Mouse (Mus musculus) myocyte (in vitro differentiated cells): ENCODE measurements at regions not wholly inside any gene's neighbourhood (a gene's known extent, or its start where the extent isn't known, plus 50 kb on each side); places are given as distances from the start of the nearest gene placed in this dataset.

Source experiments
- H3K27me3 ChIP-seq: one replicate; pipeline ENCODE4 v1.6.1; 2011; ENCODE audit not compliant: control insufficient read depth, insufficient read depth, insufficient read length
- H3K36me3 ChIP-seq: one replicate; pipeline ENCODE4 v1.6.1; 2011; ENCODE audit not compliant: control insufficient read depth, insufficient read depth
- H3K4me2 ChIP-seq: one replicate; pipeline ENCODE4 v1.6.1; 2011; ENCODE audit warnings: low read depth, control low read depth
- H3K4me3 ChIP-seq: one replicate; pipeline ENCODE4 v1.5.1; 2011; ENCODE audit warnings: mild to moderate bottlenecking, control low read depth, moderate library complexity
- H3K79me2 ChIP-seq: one replicate; pipeline ENCODE4 v1.6.1; 2011; ENCODE audit not compliant: control insufficient read depth, insufficient read depth
- H3ac ChIP-seq: one replicate; pipeline ENCODE4 v1.6.1; 2011; ENCODE audit not compliant: control insufficient read depth, insufficient read length
- CEBPB ChIP-seq: IDR thresholded peaks from 2 replicates; pipeline ENCODE4 v1.6.1; 2011; ENCODE audit warnings: mild to moderate bottlenecking, moderate library complexity; ENCODE audit not compliant: poor library complexity, insufficient read depth, severe bottlenecking
- E2F4 ChIP-seq: IDR thresholded peaks from one replicate; pipeline ENCODE4 v1.6.1; 2011; ENCODE audit warnings: mild to moderate bottlenecking, control low read depth, moderate library complexity; ENCODE audit not compliant: insufficient read depth
- MAX ChIP-seq: IDR thresholded peaks from one replicate; pipeline ENCODE4 v1.6.1; 2011; ENCODE audit warnings: low read depth, mild to moderate bottlenecking, control low read depth
- MYOD1 ChIP-seq, 3 experiments: IDR thresholded peaks; one replicate each; pipeline ENCODE4 v1.6.1; 2011; ENCODE audit warnings: control low read depth in 2 of 3, low read depth in 2 of 3, mild to moderate bottlenecking in 2 of 3, moderate library complexity in 1 of 3; ENCODE audit not compliant: insufficient read length in 2 of 3, control insufficient read depth in 1 of 3
- MYOG ChIP-seq, 3 experiments: IDR thresholded peaks; one replicate each; pipeline ENCODE4 v1.6.1; 2011; ENCODE audit warnings: control low read depth in 2 of 3, low read depth in 2 of 3, mild to moderate bottlenecking in 2 of 3; ENCODE audit not compliant: insufficient read length in 2 of 3, control insufficient read depth in 1 of 3, insufficient read depth in 1 of 3
- POLR2A ChIP-seq: IDR thresholded peaks from one replicate; pipeline ENCODE4 v1.6.1; 2011; ENCODE audit warnings: low read depth, mild to moderate bottlenecking, control low read depth, moderate library complexity; ENCODE audit not compliant: insufficient read length
- POLR2AphosphoS2 ChIP-seq: IDR thresholded peaks from one replicate; pipeline ENCODE4 v1.6.1; 2011; ENCODE audit warnings: low read depth, control low read depth; ENCODE audit not compliant: insufficient read length
- REST ChIP-seq: IDR thresholded peaks from one replicate; pipeline ENCODE4 v1.6.1; 2011; ENCODE audit warnings: mild to moderate bottlenecking, control low read depth, moderate library complexity; ENCODE audit not compliant: insufficient read depth, insufficient read length
- SRF ChIP-seq: IDR thresholded peaks from one replicate; pipeline ENCODE4 v1.6.1; 2011; ENCODE audit warnings: low read depth; ENCODE audit not compliant: control insufficient read depth, insufficient read length
- TCF12 ChIP-seq: IDR thresholded peaks from one replicate; pipeline ENCODE4 v1.6.1; 2011; ENCODE audit warnings: mild to moderate bottlenecking, control low read depth; ENCODE audit not compliant: poor library complexity, insufficient read depth, severe bottlenecking
- TCF3 ChIP-seq: IDR thresholded peaks from one replicate; pipeline ENCODE4 v1.6.1; 2011; ENCODE audit warnings: low read depth, control low read depth; ENCODE audit not compliant: insufficient read length
- USF1 ChIP-seq: IDR thresholded peaks from one replicate; pipeline ENCODE4 v1.6.1; 2011; ENCODE audit warnings: low read depth, mild to moderate bottlenecking, control low read depth, moderate library complexity

- no peaks in the 10 kb centered on the region for H3K36me3 ChIP-seq
- H3K4me2 ChIP-seq = no peak overlapping the region
- no peaks in the 10 kb centered on the region for H3K27me3 ChIP-seq
- no peak overlapping the region for H3K4me3 ChIP-seq
- H3K79me2 ChIP-seq = no peaks in the 10 kb centered on the region
- no peak overlapping the region for H3ac ChIP-seq
- no peak for TF ChIP-seq MYOG (IDR thresholded peaks at IDR 0.05; ENCODE audit: control insufficient read depth in 1 of 3, insufficient read depth in 1 of 3, insufficient read length in 2 of 3, low read depth in 2 of 3)
- TF ChIP-seq CEBPB = no peak
- no peak for TF ChIP-seq E2F4
- no peak for TF ChIP-seq MYOD1 (IDR thresholded peaks at IDR 0.05; ENCODE audit: control insufficient read depth in 1 of 3, insufficient read length in 2 of 3, low read depth in 2 of 3)
- no peak for TF ChIP-seq SRF
- TF ChIP-seq POLR2AphosphoS2 = no peak
- TF ChIP-seq USF1 = no peak
- TF ChIP-seq REST = no peak
- TF ChIP-seq POLR2A = no peak
- TF ChIP-seq TCF12 = no peak
These were observed 593.9 kb upstream of the Gm19410 start for GRCm38 (mm10) chr8:35171536-35172310.

DNA sequence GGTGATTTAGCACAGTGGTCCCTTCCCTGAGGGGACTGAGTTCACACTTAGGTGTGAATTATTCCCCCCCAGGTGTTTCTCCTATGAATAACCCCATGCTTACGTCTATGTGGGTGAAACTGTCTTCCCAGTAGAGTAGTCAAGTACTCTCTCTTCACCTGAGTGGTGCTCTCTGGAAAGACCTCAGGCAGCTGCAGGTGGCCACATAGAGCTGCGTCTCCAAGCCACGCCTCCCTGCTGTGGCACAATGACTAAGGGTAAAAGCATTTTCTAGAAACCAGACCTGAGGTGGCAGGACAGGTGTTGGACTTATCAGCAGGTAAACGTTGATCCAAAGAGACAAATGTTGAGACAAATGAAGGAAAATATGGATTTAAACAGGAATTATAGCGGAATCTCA lies 588.3 kb upstream of the Gm19410 start:
- no peak for TF ChIP-seq CEBPB
- no peak for TF ChIP-seq POLR2AphosphoS2
- no peak for TF ChIP-seq POLR2A
- Histone ChIP-seq H3K27me3 (no peaks in the 10 kb centered on the region), H3ac (no peak overlapping the region), H3K4me3 (no peak overlapping the region), H3K4me2 (no peak overlapping the region), H3K79me2 (no peaks in the 10 kb centered on the region), H3K36me3 (no peaks in the 10 kb centered on the region)

DNA sequence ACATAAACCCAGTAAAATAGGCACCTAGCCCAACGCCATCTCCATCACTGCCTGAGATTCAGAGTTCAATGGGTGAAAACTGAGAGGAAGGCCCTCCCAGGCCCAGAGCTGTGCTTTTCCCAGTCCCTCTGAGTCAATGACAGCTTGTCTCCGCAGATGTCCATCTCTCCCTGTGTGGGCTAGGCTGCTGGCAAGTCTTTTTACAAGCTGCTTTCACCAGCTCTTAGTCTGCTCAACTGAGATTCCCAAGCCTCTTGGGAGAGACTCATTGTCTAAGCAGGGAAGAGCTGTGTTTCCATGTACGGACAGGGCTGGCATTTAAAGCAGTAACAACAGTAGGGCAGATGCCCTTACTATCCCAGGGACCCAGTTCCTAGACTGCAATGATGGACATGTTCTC lies 585.5 kb upstream of the Gm19410 start:
- H3K4me2 ChIP-seq = no peak overlapping the region
- no peak overlapping the region for H3K4me3 ChIP-seq
- TF ChIP-seq SRF (no peak), E2F4 (no peak), TCF3 (no peak), MYOG (IDR thresholded peaks at IDR 0.05; ENCODE audit: control insufficient read depth in 1 of 3, insufficient read depth in 1 of 3, insufficient read length in 2 of 3, low read depth in 2 of 3) (no peak), CEBPB (no peak), POLR2A (no peak), MAX (no peak), MYOD1 (IDR thresholded peaks at IDR 0.05; ENCODE audit: control insufficient read depth in 1 of 3, insufficient read length in 2 of 3, low read depth in 2 of 3) (no peak), USF1 (no peak), REST (no peak), TCF12 (no peak)
- H3K79me2 ChIP-seq = no peaks in the 10 kb centered on the region
- no peaks in the 10 kb centered on the region for H3K27me3 ChIP-seq
- H3K36me3 ChIP-seq = no peaks in the 10 kb centered on the region
- H3ac ChIP-seq = no peak overlapping the region

DNA sequence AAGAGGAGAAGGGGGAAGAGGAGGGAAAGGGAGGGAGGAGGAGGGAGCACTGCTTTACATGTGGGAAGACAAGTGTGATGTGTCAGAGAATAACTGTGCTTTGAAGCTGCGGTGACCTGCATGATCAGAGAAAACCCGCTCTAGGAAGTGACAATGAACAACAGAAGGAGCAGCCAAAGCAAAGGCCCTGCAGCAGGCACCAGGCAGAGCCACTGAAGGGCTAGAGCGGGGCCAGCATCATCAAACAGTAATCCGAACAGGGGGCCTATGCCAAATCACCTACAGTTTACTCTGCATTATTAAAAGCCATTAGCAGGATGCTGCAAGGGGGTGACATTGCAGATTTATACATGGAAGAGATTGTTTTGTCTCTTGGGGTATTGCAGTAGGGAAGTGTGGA lies 583.4 kb upstream of the Gm19410 start:
- no peak overlapping the region for H3K4me2 ChIP-seq
- H3K79me2 ChIP-seq = no peaks in the 10 kb centered on the region
- H3K36me3 ChIP-seq = no peaks in the 10 kb centered on the region
- no peak overlapping the region for H3ac ChIP-seq
- TF ChIP-seq CEBPB (no peak), POLR2AphosphoS2 (no peak), MYOG (IDR thresholded peaks at IDR 0.05; ENCODE audit: control insufficient read depth in 1 of 3, insufficient read depth in 1 of 3, insufficient read length in 2 of 3, low read depth in 2 of 3) (no peak), SRF (no peak)
- H3K4me3 ChIP-seq = no peak overlapping the region
- no peaks in the 10 kb centered on the region for H3K27me3 ChIP-seq

GRCm38 (mm10) chr8:35183423-35183822 lies 582.2 kb upstream of the Gm19410 start:
- H3K27me3 ChIP-seq = no peaks in the 10 kb centered on the region
- no peaks in the 10 kb centered on the region for H3K79me2 ChIP-seq
- H3K4me2 ChIP-seq = no peak overlapping the region
- no peaks in the 10 kb centered on the region for H3K36me3 ChIP-seq
- no peak overlapping the region for H3K4me3 ChIP-seq
- TF ChIP-seq CEBPB (no peak), TCF3 (no peak), POLR2A (no peak), USF1 (no peak), MYOD1 (IDR thresholded peaks at IDR 0.05; ENCODE audit: control insufficient read depth in 1 of 3, insufficient read length in 2 of 3, low read depth in 2 of 3) (no peak), POLR2AphosphoS2 (no peak), MAX (no peak), MYOG (IDR thresholded peaks at IDR 0.05; ENCODE audit: control insufficient read depth in 1 of 3, insufficient read depth in 1 of 3, insufficient read length in 2 of 3, low read depth in 2 of 3) (no peak), SRF (no peak), E2F4 (no peak), TCF12 (no peak), REST (no peak)
- H3ac ChIP-seq = no peak overlapping the region
